In genomic region chr17:84196329-84196728, GRCm38 (mm10) we compare ENCODE assay signal across 19 mouse cellular contexts. TPM values are rescaled to one million over a fixed set of nuclear protein-coding genes. Genes with fewer than 3 reads are reported as not detected.
DNase-seq lines count a peak whose midpoint lies in the region; ATAC-seq and TF ChIP-seq lines count a peak whose summit lies in the region.
"Had no signal": no experiment of that assay in that cellular context is flagged by ENCODE, and none has a peak within 500 bp of the region (broad histone marks: within the 10 kb centered on the region; RNA-seq: fewer than 3 reads in every experiment).

No protein-coding gene starts in this region.

- no peak for TF ChIP-seq CTCF in Patski (IDR thresholded peaks at IDR 0.05)

- POLR2A ChIA-PET in Patski (lab: Charles Lee): no interaction called here

- 0 out of 2 replicates have a peak overlapping the region, but pooled peaks have one; percentile 21 for H3K9ac ChIP-seq in forebrain, embryonic 11.5 days (ENCODE audit: low read length)
- no peak overlapping the region for H3K9ac ChIP-seq in forebrain, embryonic 12.5 days
- H3K9ac ChIP-seq in kidney, embryonic 15.5 days: no peak overlapping the region
- H3K9ac ChIP-seq: embryonic facial prominence, embryonic 13.5 days; heart, embryonic 13.5 days; hindbrain, embryonic 12.5 days had no signal

- DNase-seq in forebrain, embryonic 11.5 days (ENCODE audit: low spot score): no peak
- DNase-seq in kidney, adult 11 months: no peak
- no peak for DNase-seq in Patski (ENCODE audit: low read depth, low spot score)
- DNase-seq in limb, embryonic 10.5 days (ENCODE audit: low spot score): no peak
- DNase-seq in frontal cortex, postnatal 14 days (ENCODE audit: low spot score in 2 of 2): no peak
- DNase-seq in right cerebral cortex, postnatal 25 days: no peak
- DNase-seq: cerebellum, adult 11-12 months; cerebellum, adult 9-11 months; cerebellum, postnatal 36 days; gastrocnemius, postnatal 14 days; heart, postnatal 36 days; kidney, adult 18-20 months had no signal

- no peaks in the 10 kb centered on the region; the same call in 1 of the 2 replicates for H3K36me3 ChIP-seq in forebrain, embryonic 11.5 days (ENCODE audit: control insufficient read depth, insufficient read depth, low read length)
- H3K36me3 ChIP-seq in forebrain, embryonic 12.5 days (replicated peaks): peaks cover 17% of the 10 kb centered on the region
- H3K36me3 ChIP-seq in kidney, embryonic 15.5 days: peaks cover 31% of the 10 kb centered on the region
- peaks cover 21% of the 10 kb centered on the region for H3K36me3 ChIP-seq in limb, embryonic 10.5 days

- H3K27ac ChIP-seq in forebrain, embryonic 11.5 days (ENCODE audit: low read depth, low read length): no peak overlapping the region
- H3K27ac ChIP-seq in forebrain, embryonic 12.5 days: no peak overlapping the region
- 0 out of 2 replicates have a peak overlapping the region, but pooled peaks have one; percentile 9 for H3K27ac ChIP-seq in kidney, embryonic 15.5 days
- 0 out of 2 replicates have a peak overlapping the region, but pooled peaks have one; percentile 16 for H3K27ac ChIP-seq in limb, embryonic 10.5 days
- H3K27ac ChIP-seq: embryonic facial prominence, embryonic 13.5 days; heart, embryonic 13.5 days; hindbrain, embryonic 12.5 days had no signal

- no peak overlapping the region for H3K4me2 ChIP-seq in forebrain, embryonic 11.5 days (ENCODE audit: low read depth, low read length, severe bottlenecking)
- H3K4me2 ChIP-seq in forebrain, embryonic 12.5 days: no peak overlapping the region
- H3K4me2 ChIP-seq in kidney, embryonic 15.5 days: no peak overlapping the region
- H3K4me2 ChIP-seq: embryonic facial prominence, embryonic 13.5 days; heart, embryonic 13.5 days; hindbrain, embryonic 12.5 days had no signal

- no peak for ATAC-seq in forebrain, embryonic 11.5 days (replicated peaks; ENCODE audit: low FRiP score)
- no peak for ATAC-seq in forebrain, embryonic 12.5 days (ENCODE audit: low FRiP score)
- ATAC-seq in kidney, embryonic 15.5 days (replicated peaks; ENCODE audit: low FRiP score): no peak
- peak; percentile 51 for ATAC-seq in Patski
- ATAC-seq: forebrain, embryonic 14.5 days; hindbrain, embryonic 16.5 days had no signal

- in situ Hi-C loops in Patski (cut with MboI; ENCODE audit: low pct_unique_long_range_greater_than_20kb): loop anchor here (5.0 kb wide), 5 partner anchors 169 to 324 kb away; no protein-coding TSS in a partner anchor

- H3K4me3 ChIP-seq in forebrain, embryonic 11.5 days (ENCODE audit: low read depth, low read length): no peak overlapping the region
- H3K4me3 ChIP-seq in forebrain, embryonic 12.5 days (replicated peaks): no peak overlapping the region
- H3K4me3 ChIP-seq in kidney, embryonic 15.5 days (replicated peaks): no peak overlapping the region
- no peak overlapping the region for H3K4me3 ChIP-seq in limb, embryonic 10.5 days
- H3K4me3 ChIP-seq: embryonic facial prominence, embryonic 13.5 days; heart, embryonic 13.5 days; hindbrain, embryonic 12.5 days had no signal

- no peaks in the 10 kb centered on the region for H3K27me3 ChIP-seq in forebrain, embryonic 11.5 days (ENCODE audit: control insufficient read depth, insufficient read depth, low read length)
- H3K27me3 ChIP-seq in forebrain, embryonic 12.5 days: no peaks in the 10 kb centered on the region
- no peaks in the 10 kb centered on the region for H3K27me3 ChIP-seq in kidney, embryonic 15.5 days
- H3K27me3 ChIP-seq in Patski: no peaks in the 10 kb centered on the region
- no peaks in the 10 kb centered on the region for H3K27me3 ChIP-seq in limb, embryonic 10.5 days (ENCODE audit: low read depth, poor library complexity, severe bottlenecking)
- H3K27me3 ChIP-seq: embryonic facial prominence, embryonic 13.5 days; heart, embryonic 13.5 days; hindbrain, embryonic 12.5 days had no signal

- no peaks in the 10 kb centered on the region for H3K9me3 ChIP-seq in forebrain, embryonic 11.5 days (ENCODE audit: control insufficient read depth, low read length)
- no peaks in the 10 kb centered on the region for H3K9me3 ChIP-seq in forebrain, embryonic 12.5 days
- no peaks in the 10 kb centered on the region for H3K9me3 ChIP-seq in kidney, embryonic 15.5 days (replicated peaks)
- H3K9me3 ChIP-seq in limb, embryonic 10.5 days (replicated peaks): no peaks in the 10 kb centered on the region
- H3K9me3 ChIP-seq: embryonic facial prominence, embryonic 13.5 days; heart, embryonic 13.5 days; hindbrain, embryonic 12.5 days had no signal

- CTCF ChIA-PET in Patski (lab: Charles Lee): interaction anchor here (0.8 to 1.6 kb wide), 4 partner anchors 19 to 168 kb away, joined by 3 to 4 read pairs (median 4); no protein-coding TSS in a partner anchor

- no peaks in the 10 kb centered on the region for H3K4me1 ChIP-seq in forebrain, embryonic 11.5 days (replicated peaks; ENCODE audit: control insufficient read depth, insufficient read depth, low read length)
- no peaks in the 10 kb centered on the region for H3K4me1 ChIP-seq in forebrain, embryonic 12.5 days
- peaks cover 21% of the 10 kb centered on the region for H3K4me1 ChIP-seq in kidney, embryonic 15.5 days
- H3K4me1 ChIP-seq in limb, embryonic 10.5 days: peaks cover 31% of the 10 kb centered on the region

RNA-seq across cellular contexts. Expression of gene Zfp36l2, which starts 8.6 kb away (rescaled TPM):
- 11.9 and 15.3 TPM in 2 replicates for polyA plus RNA-seq in forebrain, embryonic 11.5 days (2014; fragmentation: Nextera tagmentation; extraction: Ambion mirVana)
- polyA plus RNA-seq in forebrain, embryonic 12.5 days (2016; fragmentation: Nextera tagmentation; extraction: Ambion mirVana): 9.7 and 10.6 TPM in 2 replicates
- 13.7 and 14.7 TPM in 2 replicates for polyA plus RNA-seq in kidney, embryonic 15.5 days (2015; fragmentation: Nextera tagmentation; extraction: Ambion mirVana)
- 68.0 TPM for polyA plus RNA-seq in Patski (2021)
- polyA plus RNA-seq in limb, embryonic 10.5 days (2016; fragmentation: Nextera tagmentation; extraction: Ambion mirVana): 13.4 and 14.2 TPM in 2 replicates

Comparison
In these comparisons a context has a peak if more than half of its experiments do, and no peak if none do; other contexts are left out.
1. H3K27ac ChIP-seq: peak in kidney, embryonic 15.5 days (single experiment) and limb, embryonic 10.5 days (single experiment); none in forebrain, embryonic 11.5 days (single experiment) and forebrain, embryonic 12.5 days (single experiment).